Mouse (Mus musculus) kidney, adult 11 months (tissue): ENCODE measurements at regions not wholly inside any gene's neighbourhood (a gene's known extent, or its start where the extent isn't known, plus 50 kb on each side); places are given as distances from the start of the nearest gene placed in this dataset.

Experiments used
- DNase-seq: peaks from one replicate; pipeline ENCODE4 v3.0.0; 2022

- DNase-seq, result no peak
These were observed 50.5 kb upstream of the Ednra start for GRCm38 (mm10) chr8:77774551-77775335.

GRCm38 (mm10) chr8:77775526-77775925, 51.3 kb upstream of the Ednra start:
- DNase-seq, result no peak

GRCm38 (mm10) chr8:77777597-77777996, 53.3 kb upstream of the Ednra start:
- DNase-seq, result no peak

GRCm38 (mm10) chr8:77785676-77786255, 61.5 kb upstream of the Ednra start:
- no peak for DNase-seq

- DNase-seq, result no peak
These were observed 70.6 kb upstream of the Ednra start for GRCm38 (mm10) chr8:77794911-77795310.

- peak; percentile 9 for DNase-seq
These were observed 79.1 kb upstream of the Ednra start for GRCm38 (mm10) chr8:77803147-77803903.

GRCm38 (mm10) chr8:77804536-77804935, 80.3 kb upstream of the Ednra start:
- no peak for DNase-seq

- no peak for DNase-seq
These were observed 80.7 kb upstream of the Ednra start for GRCm38 (mm10) chr8:77804956-77805355.

- DNase-seq, result no peak
These were observed 81.4 kb upstream of the Ednra start for GRCm38 (mm10) chr8:77805657-77806056.

GRCm38 (mm10) chr8:77814796-77815647, 90.8 kb upstream of the Ednra start:
- DNase-seq, result peak; percentile 11

- DNase-seq, result no peak
These were observed 91.3 kb upstream of the Ednra start for GRCm38 (mm10) chr8:77815648-77815971.

GRCm38 (mm10) chr8:77816217-77816616, 92.0 kb upstream of the Ednra start:
- no peak for DNase-seq

GRCm38 (mm10) chr8:77825786-77826185, 101.5 kb upstream of the Ednra start:
- no peak for DNase-seq

- DNase-seq, result no peak
These were observed 102.0 kb upstream of the Ednra start for GRCm38 (mm10) chr8:77826255-77826654.

GRCm38 (mm10) chr8:77828079-77828478, 103.8 kb upstream of the Ednra start:
- DNase-seq, result no peak

- DNase-seq, result no peak
These were observed 105.0 kb upstream of the Ednra start for GRCm38 (mm10) chr8:77829126-77829748.

- no peak for DNase-seq
These were observed 105.5 kb upstream of the Ednra start for GRCm38 (mm10) chr8:77829764-77830163.

GRCm38 (mm10) chr8:77834283-77834682, 110.0 kb upstream of the Ednra start:
- no peak for DNase-seq

GRCm38 (mm10) chr8:77836902-77837489, 112.7 kb upstream of the Ednra start:
- DNase-seq, result no peak

- DNase-seq, result no peak
These were observed 118.3 kb upstream of the Ednra start for GRCm38 (mm10) chr8:77842392-77843139.

GRCm38 (mm10) chr8:77843229-77843628, 119.0 kb upstream of the Ednra start:
- DNase-seq, result no peak
